Mouse (Mus musculus) liver, adult (tissue): Measurements from ENCODE around the gene Lpin2.

Experiments used
- GATA4 ChIP-seq: IDR thresholded peaks from 2 replicates; pipeline ENCODE4 v1.6.1; 2014; ENCODE audit warnings: mild to moderate bottlenecking, low read length; ENCODE audit not compliant: insufficient replicate concordance

The Lpin2 gene

DNA sequence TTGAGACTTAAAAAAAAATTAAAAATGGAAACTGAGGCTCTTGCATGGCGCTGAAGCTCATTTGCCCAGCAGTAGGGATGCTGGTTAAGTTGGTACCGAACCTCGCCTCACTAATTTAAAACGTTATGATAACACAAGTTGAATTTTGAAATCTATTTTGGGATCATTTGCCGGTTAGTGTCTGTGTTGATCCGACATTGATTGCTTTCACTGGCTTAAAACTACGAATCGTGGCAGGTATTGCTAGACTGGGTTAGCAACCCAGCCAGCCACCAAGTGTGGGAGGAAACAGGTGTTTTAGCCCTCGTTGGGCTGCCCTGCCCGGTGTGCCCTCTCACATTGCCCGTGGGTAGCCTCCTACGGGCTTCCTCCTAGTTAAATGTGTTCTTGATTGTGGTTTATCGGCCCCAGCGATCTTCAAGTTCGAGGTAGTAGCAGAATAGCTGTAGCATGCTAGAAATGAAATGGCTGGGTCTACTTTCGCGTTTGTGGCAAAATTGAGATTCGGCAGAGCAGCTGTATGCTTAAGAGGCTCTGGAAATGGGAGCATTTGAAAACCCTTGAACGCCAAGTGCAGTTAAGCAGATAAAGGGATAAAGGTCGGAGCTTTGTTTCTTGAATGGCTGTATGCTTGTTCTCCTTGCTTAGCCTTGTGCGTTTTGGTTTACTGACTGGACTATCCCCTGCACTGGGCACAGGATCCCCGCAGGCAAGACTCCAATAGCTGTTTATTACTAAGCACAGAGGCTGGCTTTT is 2.2 kb downstream of the Lpin2 start:
- TF ChIP-seq GATA4 = no peak

DNA sequence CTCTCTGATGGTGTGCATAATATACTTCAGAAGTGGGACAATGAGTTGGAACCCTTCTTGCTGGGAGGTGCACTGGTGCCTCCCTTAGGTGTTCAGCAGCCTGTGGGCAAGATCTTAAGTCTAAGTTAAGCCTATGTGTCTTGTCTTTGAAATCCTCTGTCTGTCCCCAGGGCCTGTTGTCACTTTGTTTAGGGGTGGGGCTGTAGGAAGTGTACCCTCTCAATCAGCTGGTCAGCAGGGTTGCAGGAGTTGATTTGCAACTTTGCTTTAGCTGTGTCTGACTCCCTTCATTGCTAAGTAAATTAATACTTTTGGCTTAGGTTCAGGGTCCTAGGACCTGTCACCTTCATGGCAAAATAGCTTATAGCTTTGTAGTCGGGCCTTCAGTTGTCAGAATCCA is 3.0 kb downstream of the Lpin2 start:
- no peak for TF ChIP-seq GATA4

DNA sequence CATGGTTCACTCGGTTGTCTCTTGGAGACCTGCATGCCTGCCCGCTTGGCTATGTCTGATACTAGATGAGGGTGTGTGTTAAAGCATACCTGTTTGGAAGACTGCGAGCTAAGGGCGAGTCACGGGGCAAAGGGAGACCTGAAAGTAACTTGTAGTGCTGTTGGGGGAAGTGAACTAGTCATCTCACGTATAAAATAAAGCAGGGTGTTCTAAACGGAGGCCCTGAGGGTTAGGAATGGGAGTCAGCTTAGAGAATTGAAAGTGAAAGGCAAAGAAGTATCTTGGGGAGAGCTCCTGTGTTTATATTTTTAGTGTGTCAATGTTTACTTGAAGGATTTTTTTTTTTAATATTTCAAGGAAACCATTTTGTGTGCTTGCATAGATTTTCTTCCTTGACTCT is 8.2 kb downstream of the Lpin2 start:
- TF ChIP-seq GATA4 = no peak

DNA sequence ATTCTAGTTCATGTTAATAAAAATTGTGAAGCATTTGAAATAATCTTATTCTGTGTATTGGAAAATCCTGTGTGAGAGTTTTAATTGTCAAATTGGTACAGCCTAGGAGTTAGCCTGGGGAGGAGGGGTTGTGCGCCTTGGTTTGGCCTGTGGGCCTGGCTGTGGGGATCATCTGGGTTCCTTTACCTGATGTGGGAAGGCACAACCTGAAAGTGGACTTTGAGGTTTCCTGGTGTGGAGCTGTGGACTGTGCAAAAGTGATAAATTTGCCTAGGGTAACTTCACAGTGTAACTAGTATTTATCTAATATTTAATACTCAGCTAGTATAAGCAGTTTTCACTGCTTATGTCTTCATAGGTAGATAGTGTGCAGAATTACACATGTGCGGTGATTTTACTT is 8.7 kb downstream of the Lpin2 start:
- TF ChIP-seq GATA4 = no peak

DNA sequence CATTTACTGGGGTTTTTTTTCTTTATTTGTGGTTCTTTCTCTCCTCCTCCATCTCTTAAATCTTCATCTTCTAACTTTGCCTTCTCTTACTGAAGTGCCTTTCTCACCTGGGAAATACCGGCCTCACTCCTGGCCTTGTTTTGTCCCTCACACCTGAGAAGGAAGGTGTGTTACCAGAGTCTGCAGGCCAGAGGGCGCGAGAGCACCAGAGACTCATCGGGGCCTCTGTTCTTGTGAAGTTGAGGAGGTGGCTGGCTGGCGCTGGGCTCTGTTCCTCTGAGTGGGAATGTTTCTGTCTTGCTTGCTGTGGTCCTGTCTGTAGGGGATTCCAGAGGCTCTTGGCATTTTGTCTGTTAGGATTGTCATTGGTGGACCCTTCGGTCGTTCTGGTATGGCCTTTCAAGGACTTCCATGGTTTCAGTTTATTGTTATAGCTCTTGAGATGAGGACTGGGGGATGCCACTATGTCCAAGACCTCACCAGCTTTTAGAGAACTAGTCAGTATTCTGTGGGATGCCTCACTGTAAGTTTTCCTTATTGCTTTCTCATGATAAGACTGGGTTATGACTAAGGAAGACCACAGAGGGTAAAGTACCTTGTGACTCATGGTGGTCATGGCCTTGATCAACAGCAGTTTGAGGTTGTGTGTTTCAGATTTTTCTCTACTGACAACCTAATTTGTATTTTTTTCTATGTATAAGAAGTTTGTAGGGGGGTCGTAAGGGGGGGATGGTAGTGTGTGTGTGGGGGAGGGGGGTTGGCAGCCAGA is 9.5 kb downstream of the Lpin2 start:
- TF ChIP-seq GATA4 = no peak

DNA sequence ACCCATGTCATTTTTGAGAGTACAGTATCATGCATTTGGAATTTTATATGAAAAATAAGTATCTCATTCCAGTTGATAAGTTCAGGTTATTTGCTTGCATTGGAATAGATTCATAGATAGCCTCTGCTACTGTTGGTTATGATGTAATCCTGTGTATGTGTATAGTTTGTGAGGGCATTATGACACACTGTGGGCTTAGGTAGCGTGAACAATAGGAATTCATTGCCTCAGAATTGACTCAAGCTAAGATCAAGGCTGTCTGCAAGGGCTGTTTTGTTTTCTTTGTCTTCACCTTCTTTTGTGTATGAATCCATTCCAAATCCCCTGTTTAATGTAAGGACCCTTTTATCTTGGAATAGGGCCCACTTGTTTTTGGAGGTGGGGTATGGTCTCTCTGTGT is 10.7 kb downstream of the Lpin2 start:
- TF ChIP-seq GATA4 = no peak

DNA sequence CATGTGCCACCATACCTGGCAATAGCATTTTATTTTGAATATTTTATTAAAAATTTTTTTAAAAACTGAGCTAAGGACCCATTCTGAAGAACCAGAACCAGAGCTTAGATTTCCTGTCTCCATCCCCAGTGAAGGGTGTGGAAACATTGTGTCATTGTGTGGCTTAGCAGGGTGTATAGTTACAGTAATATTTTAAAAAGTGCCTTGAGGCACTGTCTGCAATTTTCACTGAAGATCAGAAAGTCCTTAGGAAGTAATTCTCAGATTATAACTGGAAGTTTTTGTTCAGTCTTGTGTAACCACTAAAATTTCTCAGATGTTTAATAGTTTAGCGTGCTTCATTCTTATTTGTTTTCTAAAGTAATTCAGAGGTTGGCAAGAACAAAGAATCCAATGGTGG is 11.1 kb downstream of the Lpin2 start:
- no peak for TF ChIP-seq GATA4

DNA sequence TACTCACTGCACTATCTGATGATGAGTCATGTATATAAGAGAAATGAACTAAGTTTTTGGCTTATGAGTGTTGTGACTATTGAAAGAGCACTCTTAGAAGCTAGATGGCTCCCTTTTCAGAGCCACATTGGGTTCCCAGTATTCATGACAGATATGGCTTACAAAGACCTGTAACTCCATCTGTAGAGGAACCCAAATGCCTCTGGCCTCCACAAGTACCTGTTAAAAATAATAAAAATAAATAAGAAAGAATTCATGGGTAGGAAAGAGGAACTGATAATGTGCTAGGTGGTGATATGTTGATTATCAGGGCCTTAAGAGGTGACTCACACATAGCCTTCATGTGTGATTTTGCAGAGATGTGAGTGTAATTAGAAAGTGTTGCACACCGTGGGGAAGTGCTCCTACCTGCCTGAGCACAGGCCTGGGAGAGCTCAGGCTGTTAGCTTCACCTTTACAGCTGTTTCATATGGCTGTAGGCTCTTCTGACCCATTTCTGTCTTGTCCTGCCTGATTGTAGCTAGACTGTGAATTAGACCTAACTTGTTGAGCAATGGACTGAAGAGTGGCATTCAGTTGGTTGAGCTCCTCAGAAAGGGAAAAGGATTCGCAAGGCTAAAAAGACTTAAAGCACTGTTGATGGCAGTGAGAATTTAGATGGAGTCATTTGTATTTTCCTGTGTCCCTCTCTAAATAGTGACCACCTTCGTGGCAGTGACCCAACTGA is 12.7 kb downstream of the Lpin2 start:
- no peak for TF ChIP-seq GATA4

DNA sequence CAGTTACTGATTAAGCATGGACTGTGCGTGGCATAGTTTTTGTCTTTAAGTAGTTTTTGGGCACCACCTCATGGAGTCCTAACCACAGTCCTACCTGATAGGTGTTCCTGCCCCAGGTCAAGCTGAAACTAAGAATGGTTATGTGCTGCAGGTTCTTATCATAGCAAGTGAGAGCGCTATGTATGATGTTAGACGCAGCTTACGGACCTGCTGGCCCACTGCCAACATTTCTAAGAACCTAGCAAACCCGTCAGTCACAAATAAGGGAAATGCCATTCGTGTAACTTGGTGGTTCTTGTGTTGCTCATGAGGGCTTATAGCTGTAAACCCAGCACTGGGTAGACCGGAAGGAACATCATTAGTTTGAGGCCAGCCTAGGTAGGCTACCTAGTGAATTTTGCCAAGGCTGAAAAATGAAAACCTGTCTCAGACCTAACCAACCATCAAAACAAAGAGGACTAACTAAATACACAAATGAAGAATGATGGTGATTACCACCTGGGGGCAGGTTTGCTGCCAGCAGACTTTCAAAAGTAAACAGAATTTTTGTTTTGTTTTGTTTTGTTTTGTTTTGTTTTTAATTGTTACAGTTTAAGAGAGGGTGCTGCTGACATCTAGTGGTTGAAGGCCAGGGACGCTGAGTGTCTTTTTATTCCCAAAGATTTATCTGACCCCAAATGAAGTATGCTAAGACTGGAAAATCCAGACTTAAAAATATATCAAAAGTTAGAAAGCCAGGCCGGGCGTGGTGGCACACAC is 13.5 kb downstream of the Lpin2 start:
- peak; percentile 20; the same call in 1 of the 2 replicates for TF ChIP-seq GATA4

DNA sequence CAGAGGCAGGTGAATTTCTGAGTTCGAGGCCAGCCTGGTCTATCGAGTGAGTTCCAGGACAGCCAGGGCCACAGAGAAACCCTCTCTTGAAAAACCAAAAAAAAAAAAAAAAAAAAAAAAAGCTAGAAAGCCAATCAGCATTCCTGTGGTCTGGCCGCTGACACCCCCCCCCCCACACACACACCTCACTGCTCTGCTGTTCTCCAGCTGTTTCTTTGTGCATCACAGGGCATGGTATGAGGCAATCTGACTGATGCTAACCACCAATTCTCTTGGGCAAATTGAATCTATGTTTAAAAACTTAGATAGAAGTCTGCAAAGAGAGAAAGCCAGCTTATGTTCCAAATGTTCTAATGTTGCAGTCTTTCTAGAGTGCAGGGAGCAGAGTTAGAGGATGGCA is 14.1 kb downstream of the Lpin2 start:
- no peak for TF ChIP-seq GATA4

DNA sequence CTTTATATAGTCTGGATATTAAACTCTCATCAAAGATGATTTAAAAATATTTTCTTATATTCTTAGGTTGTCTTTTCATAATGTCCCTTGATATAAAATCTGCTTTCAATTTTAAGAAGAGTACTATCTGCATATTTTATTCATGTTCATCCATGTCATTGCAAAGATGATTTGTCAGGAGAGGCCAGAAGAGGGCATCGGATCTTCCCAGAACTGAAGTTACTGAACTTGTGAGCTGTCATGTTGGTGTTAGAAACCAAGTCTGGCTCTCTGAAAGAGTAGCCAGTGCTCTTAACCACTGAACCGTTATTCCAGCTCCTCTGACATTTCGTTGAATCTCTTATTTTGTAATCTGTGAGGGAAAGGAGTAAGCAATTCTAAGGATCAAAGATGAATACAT is 17.0 kb downstream of the Lpin2 start:
- no peak for TF ChIP-seq GATA4

DNA sequence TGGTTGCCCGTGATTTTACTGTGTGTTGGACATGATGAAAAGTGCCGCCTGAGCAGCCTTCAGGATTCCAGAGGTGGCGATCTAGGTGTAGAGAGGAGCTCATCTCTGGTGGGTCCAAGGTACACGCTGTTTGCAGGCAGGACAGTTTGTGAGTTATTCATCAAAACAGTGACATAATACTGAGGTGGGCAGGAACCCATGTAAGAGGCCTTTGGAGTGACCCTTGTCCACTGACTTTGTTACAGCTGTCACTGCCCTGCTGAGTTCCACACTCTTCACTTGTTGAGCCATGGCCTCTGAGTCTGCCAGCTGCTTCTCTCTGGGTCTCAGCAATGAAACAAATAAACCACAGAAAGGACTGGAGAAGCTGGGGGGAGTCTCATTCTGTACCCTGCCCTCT is 19.8 kb downstream of the Lpin2 start:
- TF ChIP-seq GATA4 = no peak

DNA sequence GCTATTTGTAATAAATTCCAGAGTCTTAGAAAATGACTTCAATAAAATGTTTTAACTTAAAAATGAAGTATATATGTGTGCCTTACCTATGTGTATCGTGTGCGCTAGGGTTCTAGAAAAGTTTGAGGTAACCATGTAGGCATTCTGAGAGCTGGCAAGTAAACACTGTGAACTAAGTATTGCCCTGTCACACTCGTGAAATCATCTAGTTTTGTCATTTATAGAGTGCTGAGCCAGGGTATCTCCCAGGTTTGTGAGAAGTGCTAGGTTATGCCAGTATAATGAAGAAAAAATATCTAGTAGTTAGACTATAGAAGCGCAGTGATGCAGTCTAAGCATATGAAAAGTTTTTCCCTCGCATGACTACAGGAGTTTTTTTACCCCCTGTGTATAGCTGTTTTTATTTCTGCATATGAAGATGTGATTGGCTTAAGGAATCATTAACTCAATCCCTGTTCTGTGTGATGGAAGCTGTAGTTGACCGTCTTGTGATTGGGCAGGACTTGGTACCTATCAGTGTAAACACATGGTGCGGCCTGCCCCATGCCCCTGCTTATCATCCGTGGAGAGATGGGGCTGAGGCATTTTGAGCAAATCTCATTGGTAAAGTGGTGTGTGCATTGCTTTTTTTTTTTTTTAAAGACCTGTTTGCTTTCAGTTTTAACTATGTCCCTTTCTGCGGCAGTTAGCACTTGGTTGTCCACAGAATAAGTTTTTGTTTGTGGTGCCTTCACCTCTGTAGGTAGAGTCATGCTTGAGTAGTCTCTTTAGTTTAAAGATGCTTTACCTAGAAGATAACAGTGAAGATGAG is 21.8 kb downstream of the Lpin2 start:
- TF ChIP-seq GATA4 = peak; percentile 49; the same call in 1 of the 2 replicates

DNA sequence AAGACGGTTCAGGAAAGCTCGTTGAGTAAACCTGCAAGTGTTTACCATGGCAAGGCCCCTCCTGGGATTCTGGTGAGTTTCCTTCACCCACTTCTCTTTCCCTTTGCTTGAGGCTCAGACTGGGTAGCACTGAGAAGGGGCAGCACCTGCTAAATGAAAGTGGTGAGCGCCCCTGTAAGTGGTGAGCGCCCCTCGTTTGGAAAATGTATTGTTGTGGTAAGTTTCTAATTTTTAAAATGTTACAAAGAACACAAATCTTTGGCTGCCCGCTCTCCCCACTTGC is 22.4 kb downstream of the Lpin2 start:
- no peak for TF ChIP-seq GATA4
